32 mouse cellular contexts compared by ENCODE assay signal in the genomic region with DNA sequence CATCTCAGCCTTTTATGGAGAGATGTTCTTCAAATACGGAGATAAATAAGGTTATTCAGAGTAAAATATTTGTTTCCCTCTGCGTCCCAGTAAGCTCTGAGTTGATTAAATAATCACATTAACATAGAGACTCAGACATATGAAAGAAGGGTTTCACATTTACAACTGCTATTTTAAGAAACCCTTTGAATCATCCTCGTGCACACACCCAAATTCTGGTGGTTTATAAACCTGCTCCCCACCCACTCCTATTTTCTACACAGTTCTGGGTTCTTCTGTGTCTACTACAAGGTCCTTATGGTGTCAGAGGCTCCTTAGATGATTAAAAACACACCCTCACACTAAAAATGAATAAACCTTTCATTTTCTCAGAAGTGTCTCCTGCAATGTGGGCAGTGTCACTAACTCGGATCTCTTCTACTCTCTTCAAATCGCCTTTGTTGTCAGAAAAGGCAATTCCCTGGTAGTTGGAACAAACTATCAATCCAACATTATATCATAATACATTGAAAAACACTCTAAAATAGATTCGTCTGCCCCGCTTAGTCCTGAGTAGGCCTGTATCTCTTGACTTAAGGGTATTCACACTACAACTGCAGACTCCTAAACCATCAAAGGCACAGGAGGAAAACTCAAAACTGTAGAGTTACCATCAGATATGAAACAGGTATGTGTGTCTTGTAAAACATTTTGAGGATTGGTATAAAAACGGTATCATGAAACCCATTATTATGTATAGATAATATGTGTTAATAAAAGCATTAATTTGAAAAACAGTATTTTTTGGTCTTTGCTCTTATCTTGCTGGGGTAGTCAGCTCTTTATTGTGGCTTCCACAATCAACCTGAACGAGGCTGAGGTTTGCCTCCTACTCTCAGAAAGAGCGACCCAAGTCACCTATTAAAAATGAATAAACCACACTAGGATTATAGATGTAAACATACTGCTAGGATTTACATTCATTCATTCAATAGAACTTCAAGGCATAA. TPM values are rescaled to one million over a fixed set of nuclear protein-coding genes. Genes with fewer than 3 reads are reported as not detected.
A peak's percentile ranks its signal among the peaks of the same experiment; 100 is the strongest.
DNase-seq lines count a peak whose midpoint lies in the region; ATAC-seq and TF ChIP-seq lines count a peak whose summit lies in the region.
"Had no signal": no experiment of that assay in that cellular context is flagged by ENCODE, and none has a peak within 500 bp of the region (broad histone marks: within the 10 kb centered on the region; RNA-seq: fewer than 3 reads in every experiment).

No protein-coding gene starts in this region.

- TF ChIP-seq POLR2A in spleen, adult 2 months (IDR thresholded peaks at IDR 0.05; ENCODE audit: low read depth, low read length), result no peak

- no peak overlapping the region for H3K4me2 ChIP-seq in neural tube, embryonic 15.5 days
- H3K4me2 ChIP-seq: embryonic facial prominence, embryonic 13.5 days; forebrain, embryonic 15.5 days; heart, embryonic 13.5 days; hindbrain, embryonic 15.5 days; liver, embryonic 13.5 days; midbrain, embryonic 15.5 days; neural tube, embryonic 13.5 days had no signal

- TF ChIP-seq CTCF in spleen, adult 2 months (IDR thresholded peaks at IDR 0.05; ENCODE audit: extremely low read depth, insufficient read depth, insufficient read length, insufficient replicate concordance), result no peak

- peaks cover 33% of the 10 kb centered on the region for H3K4me1 ChIP-seq in spleen, adult 2 months (ENCODE audit: control insufficient read depth, insufficient read depth, insufficient read length)
- H3K4me1 ChIP-seq in neural tube, embryonic 15.5 days, result no peaks in the 10 kb centered on the region
- H3K4me1 ChIP-seq: embryonic facial prominence, embryonic 13.5 days; forebrain, embryonic 10.5 days; forebrain, embryonic 15.5 days; heart, embryonic 13.5 days; hindbrain, embryonic 15.5 days; midbrain, embryonic 10.5 days; midbrain, embryonic 15.5 days; neural tube, embryonic 13.5 days had no signal

- H3K27ac ChIP-seq in spleen, adult 2 months (ENCODE audit: insufficient read depth, low read length), result peak overlapping the region; percentile 60; the same call in 1 of the 2 replicates
- H3K27ac ChIP-seq in neural tube, embryonic 15.5 days (replicated peaks), result no peak overlapping the region
- H3K27ac ChIP-seq: embryonic facial prominence, embryonic 13.5 days; forebrain, embryonic 10.5 days; forebrain, embryonic 15.5 days; heart, embryonic 13.5 days; hindbrain, embryonic 15.5 days; kidney, postnatal 0 days; liver, embryonic 13.5 days; midbrain, embryonic 10.5 days; midbrain, embryonic 15.5 days; neural tube, embryonic 13.5 days had no signal

- 55% methylated on average over 10 of the region's 10 CpGs for WGBS in spleen, adult 2 months
- 89% methylated on average over 10 of the region's 10 CpGs for WGBS in neural tube, embryonic 15.5 days

- no peak overlapping the region for H3K4me3 ChIP-seq in spleen, adult 2 months (ENCODE audit: extremely low read depth, insufficient read depth, insufficient read length)
- no peak overlapping the region for H3K4me3 ChIP-seq in neural tube, embryonic 15.5 days (replicated peaks)
- H3K4me3 ChIP-seq: embryonic facial prominence, embryonic 13.5 days; forebrain, embryonic 10.5 days; forebrain, embryonic 15.5 days; heart, embryonic 13.5 days; hindbrain, embryonic 15.5 days; liver, embryonic 13.5 days; midbrain, embryonic 10.5 days; midbrain, embryonic 15.5 days; neural tube, embryonic 13.5 days had no signal

- no peaks in the 10 kb centered on the region for H3K27me3 ChIP-seq in spleen, adult 2 months (ENCODE audit: control insufficient read depth, insufficient read depth, low read length)
- no peaks in the 10 kb centered on the region for H3K27me3 ChIP-seq in splenic B cell, adult 2 months (ENCODE audit: control insufficient read depth, insufficient read depth, low read length, poor library complexity, severe bottlenecking)
- no peaks in the 10 kb centered on the region for H3K27me3 ChIP-seq in neural tube, embryonic 15.5 days (replicated peaks)
- H3K27me3 ChIP-seq: embryonic facial prominence, embryonic 13.5 days; forebrain, embryonic 15.5 days; heart, embryonic 13.5 days; hindbrain, embryonic 15.5 days; liver, embryonic 13.5 days; midbrain, embryonic 15.5 days; neural tube, embryonic 13.5 days had no signal

- peak; percentile 31 for ATAC-seq in CD4-positive, CD25-positive, alpha-beta regulatory T cell, adult 4 months
- ATAC-seq in neural tube, embryonic 15.5 days (ENCODE audit: low FRiP score), result no peak
- ATAC-seq: forebrain, embryonic 15.5 days; intestine, embryonic 16.5 days; midbrain, embryonic 15.5 days; Patski had no signal

- no peaks in the 10 kb centered on the region for H3K9me3 ChIP-seq in neural tube, embryonic 15.5 days (replicated peaks)
- H3K9me3 ChIP-seq: embryonic facial prominence, embryonic 13.5 days; forebrain, embryonic 10.5 days; forebrain, embryonic 15.5 days; G1E; heart, embryonic 13.5 days; hindbrain, embryonic 15.5 days; liver, embryonic 13.5 days; midbrain, embryonic 10.5 days; midbrain, embryonic 15.5 days; neural tube, embryonic 13.5 days had no signal

- DNase-seq in spleen, adult 2 months (ENCODE audit: low read depth in 1 of 2, low spot score in 2 of 2), result no peak
- DNase-seq in spleen, adult 18-20 months, result no peak
- peak; percentile 8 for DNase-seq in brain, adult 2 months (ENCODE audit: low read depth, low spot score)
- peak; percentile 32 for DNase-seq in splenic B cell, adult 2 months (ENCODE audit: low read depth, low spot score)
- no peak for DNase-seq in neural tube, embryonic 10.5 days (ENCODE audit: extremely low spot score, low spot score)
- DNase-seq: adrenal gland, postnatal 25 days; cerebellum, adult 2 months; cerebellum, postnatal 25 days; embryo, embryonic 11 days; heart, postnatal 10 days; kidney, adult 8-10 months; kidney, postnatal 4 days; layer of hippocampus, postnatal 36 days; left cerebral cortex, postnatal 4 days; liver, embryonic 13.5 days; lung, adult 2 months; lung, postnatal 10 days; thymus, adult 2 months had no signal

- H3K9ac ChIP-seq in neural tube, embryonic 15.5 days (replicated peaks), result no peak overlapping the region
- H3K9ac ChIP-seq: embryonic facial prominence, embryonic 13.5 days; forebrain, embryonic 15.5 days; heart, embryonic 13.5 days; hindbrain, embryonic 15.5 days; liver, embryonic 13.5 days; midbrain, embryonic 15.5 days; neural tube, embryonic 13.5 days had no signal

- H3K36me3 ChIP-seq in spleen, adult 2 months (ENCODE audit: control insufficient read depth, insufficient read depth, low read length), result no peaks in the 10 kb centered on the region
- H3K36me3 ChIP-seq in splenic B cell, adult 2 months (ENCODE audit: control insufficient read depth, insufficient read depth, low read length, poor library complexity, severe bottlenecking), result no peaks in the 10 kb centered on the region
- no peaks in the 10 kb centered on the region for H3K36me3 ChIP-seq in neural tube, embryonic 15.5 days
- H3K36me3 ChIP-seq: embryonic facial prominence, embryonic 13.5 days; forebrain, embryonic 10.5 days; forebrain, embryonic 15.5 days; G1E; heart, embryonic 13.5 days; hindbrain, embryonic 15.5 days; liver, embryonic 13.5 days; midbrain, embryonic 10.5 days; midbrain, embryonic 15.5 days; neural tube, embryonic 13.5 days had no signal

RNA-seq across cellular contexts. Expression of gene Zpbp, which starts 57.3 kb away (rescaled TPM):
- 0.19 and 0.38 TPM in 2 replicates for polyA plus RNA-seq in spleen, adult 2 months (2012; rRNA removed)
- polyA plus RNA-seq in CD4-positive, CD25-positive, alpha-beta regulatory T cell, adult 4 months (2017; shearing (Covaris generic)), result under 1 TPM; 0.27 TPM
- 1.4 and 1.5 TPM in 2 replicates for polyA plus RNA-seq in neural tube, embryonic 15.5 days (2015; fragmentation: Nextera tagmentation; extraction: Ambion mirVana)

RNA-seq across cellular contexts. Expression of gene Spata48, which starts 57.7 kb away (rescaled TPM):
- polyA plus RNA-seq in spleen, adult 2 months (2012; rRNA removed), result 1.7 and 3.5 TPM in 2 replicates
- under 1 TPM in 1 of 2 experiments, not detected in 1; 0.90 TPM for polyA plus RNA-seq in CD4-positive, CD25-positive, alpha-beta regulatory T cell, adult 4 months (2017; shearing (Covaris generic))
- polyA plus RNA-seq in neural tube, embryonic 15.5 days (2015; fragmentation: Nextera tagmentation; extraction: Ambion mirVana), result 0.28 and 0.93 TPM in 2 replicates
- polyA plus RNA-seq: Patski had no signal

Comparison
In these comparisons a context has a peak if more than half of its experiments do, and no peak if none do; other contexts are left out.
1. DNase-seq: peak in brain, adult 2 months (single experiment) and splenic B cell, adult 2 months (single experiment); none in spleen, adult 2 months (0 of 2), spleen, adult 18-20 months (0 of 2) and neural tube, embryonic 10.5 days (single experiment).